In the genomic region with DNA sequence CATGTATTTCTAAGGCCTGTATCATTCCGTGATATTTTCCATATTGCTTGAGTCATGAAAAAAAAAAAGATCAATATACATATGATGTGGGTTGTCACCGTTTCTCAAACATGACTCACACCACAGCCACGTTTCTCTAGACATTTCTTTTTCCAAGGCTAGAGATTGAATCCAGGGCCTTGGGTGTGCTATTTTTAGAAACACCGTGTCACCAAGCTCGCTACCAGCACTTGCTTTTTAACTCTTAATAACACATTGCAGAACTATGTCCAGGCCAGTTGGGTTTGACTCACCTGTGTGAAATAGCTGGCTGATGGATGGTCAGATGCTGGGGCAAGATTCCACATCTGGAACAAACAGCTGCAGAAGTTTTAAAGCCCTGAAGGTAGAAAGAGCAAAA, we compare ENCODE assay signal across 12 mouse cellular contexts.
"Had no signal": no experiment of that assay in that cellular context is flagged by ENCODE, and none has a peak within 500 bp of the region (broad histone marks: within the 10 kb centered on the region; RNA-seq: fewer than 3 reads in every experiment).

No protein-coding gene starts in this region.

- H3K27me3 ChIP-seq: limb, embryonic 12.5 days; midbrain, embryonic 13.5 days; neural tube, embryonic 12.5 days; stomach, embryonic 15.5 days had no signal

- H3K4me2 ChIP-seq: limb, embryonic 12.5 days; midbrain, embryonic 13.5 days; neural tube, embryonic 12.5 days; stomach, embryonic 15.5 days had no signal

- H3K9me3 ChIP-seq: limb, embryonic 12.5 days; midbrain, embryonic 13.5 days; neural tube, embryonic 12.5 days; stomach, embryonic 15.5 days had no signal

- H3K9ac ChIP-seq: limb, embryonic 12.5 days; liver, embryonic 14.5 days; midbrain, embryonic 13.5 days; neural tube, embryonic 12.5 days; stomach, embryonic 15.5 days had no signal

- DNase-seq: kidney, postnatal 10 days; kidney, postnatal 4 days; liver; lung, adult 18-20 months; retina, postnatal 1 day; thymus, postnatal 14 days had no signal

- H3K36me3 ChIP-seq: limb, embryonic 12.5 days; midbrain, embryonic 13.5 days; neural tube, embryonic 12.5 days; stomach, embryonic 15.5 days had no signal

- H3K4me3 ChIP-seq: layer of hippocampus, adult 2 months; limb, embryonic 12.5 days; midbrain, embryonic 13.5 days; neural tube, embryonic 12.5 days; stomach, embryonic 15.5 days had no signal

- H3K27ac ChIP-seq: layer of hippocampus, adult 2 months; limb, embryonic 12.5 days; liver, embryonic 14.5 days; midbrain, embryonic 13.5 days; neural tube, embryonic 12.5 days; stomach, embryonic 15.5 days had no signal

- H3K4me1 ChIP-seq: neural tube, embryonic 12.5 days had no signal

- ATAC-seq: midbrain, embryonic 13.5 days had no signal
